Mouse (Mus musculus) CH12.LX (cell line): Measurements from ENCODE around the gene Il17c. TPM values are rescaled to one million over a fixed set of nuclear protein-coding genes. Genes with fewer than 3 reads are reported as not detected.

Experiments used
- DNase-seq: peaks from one replicate; pipeline ENCODE4 v3.0.0-alpha.2; 2013; ENCODE audit errors: extremely low read depth
- H3K27ac ChIP-seq: 2 replicates; pipeline ENCODE4 v1.5.1; 2012; ENCODE audit warnings: low read depth, mild to moderate bottlenecking, control low read depth, moderate library complexity; ENCODE audit not compliant: insufficient read depth
- H3K27me3 ChIP-seq: replicated peaks from 2 replicates; pipeline ENCODE3; 2012; ENCODE audit warnings: inconsistent platforms
- H3K36me3 ChIP-seq, 2 experiments: replicated peaks in 1 of 2; 2 replicates each; pipeline versions ENCODE3 to v1.6.1; 2012; ENCODE audit warnings: inconsistent platforms in 1 of 2, low read length in 1 of 2, mild to moderate bottlenecking in 1 of 2, mixed read lengths in 1 of 2, moderate library complexity in 1 of 2; ENCODE audit not compliant: control insufficient read depth in 1 of 2, insufficient read depth in 1 of 2
- H3K4me1 ChIP-seq, 2 experiments: 2 replicates each; pipeline ENCODE4 v1.6.1; 2012; ENCODE audit warnings: inconsistent platforms in 1 of 2, moderate library complexity in 1 of 2; ENCODE audit not compliant: insufficient read depth in 2 of 2, control insufficient read depth in 1 of 2
- H3K4me2 ChIP-seq: 2 replicates; pipeline ENCODE4 v1.6.1; 2012; ENCODE audit warnings: low read depth, mild to moderate bottlenecking, control low read depth; ENCODE audit not compliant: poor library complexity, insufficient read depth, severe bottlenecking
- H3K4me3 ChIP-seq, 3 experiments: fragments of 150-350 bp in 1 of 3; sonication (generic) in 1 of 3; replicated peaks in 1 of 3; 2 replicates each; pipeline versions ENCODE3 to v1.5.1; 2011 to 2012; ENCODE audit warnings: low read depth in 2 of 3, low read length in 2 of 3, mild to moderate bottlenecking in 2 of 3, moderate library complexity in 2 of 3, control low read depth in 1 of 3, improper control_type of control experiment in 1 of 3, inconsistent platforms in 1 of 3, mixed read lengths in 1 of 3; ENCODE audit not compliant: poor library complexity in 1 of 3
- H3K79me2 ChIP-seq: replicated peaks from 2 replicates; pipeline ENCODE4 v1.6.1; 2012; ENCODE audit warnings: mild to moderate bottlenecking, moderate library complexity; ENCODE audit not compliant: control insufficient read depth, poor library complexity, insufficient read depth, severe bottlenecking; ENCODE audit errors: extremely low read depth
- H3K9ac ChIP-seq: 2 replicates; pipeline ENCODE4 v1.6.1; 2012; ENCODE audit warnings: low read depth, mild to moderate bottlenecking, control low read depth, moderate library complexity; ENCODE audit not compliant: insufficient read depth
- H3K9me3 ChIP-seq: replicated peaks from 2 replicates; pipeline ENCODE3; 2012; ENCODE audit warnings: low read length, inconsistent platforms, mixed read lengths
- BHLHE40 ChIP-seq: IDR thresholded peaks from 2 replicates; pipeline ENCODE4 v1.6.1; 2011; ENCODE audit warnings: mild to moderate bottlenecking, low read depth, low read length, improper control_type of control experiment
- CHD1 ChIP-seq: IDR thresholded peaks from 2 replicates; pipeline ENCODE4 v1.6.1; 2012; ENCODE audit warnings: low read depth, low read length, improper control_type of control experiment, inconsistent platforms
- ELF1 ChIP-seq: IDR thresholded peaks from 2 replicates; pipeline ENCODE4 v1.6.1; 2014; ENCODE audit warnings: low read depth, mild to moderate bottlenecking, inconsistent platforms, low read length, improper control_type of control experiment
- EP300 ChIP-seq: IDR thresholded peaks from 2 replicates; pipeline ENCODE4 v1.6.1; 2011; ENCODE audit warnings: low read length, improper control_type of control experiment
- ETS1 ChIP-seq: conservative IDR thresholded peaks from 2 replicates; pipeline ENCODE4 v1.6.1; 2012; ENCODE audit warnings: low read depth, mild to moderate bottlenecking, inconsistent platforms, low read length, improper control_type of control experiment, moderate library complexity
- GABPA ChIP-seq: IDR thresholded peaks from 2 replicates; pipeline ENCODE4 v1.6.1; 2012; ENCODE audit warnings: low read depth, low read length, improper control_type of control experiment, inconsistent platforms; ENCODE audit not compliant: insufficient replicate concordance
- IRF4 ChIP-seq: IDR thresholded peaks from 2 replicates; pipeline ENCODE4 v1.6.1; 2014; ENCODE audit warnings: low read depth, mild to moderate bottlenecking, inconsistent platforms, low read length, improper control_type of control experiment
- KAT2A ChIP-seq: IDR thresholded peaks from 2 replicates; pipeline ENCODE4 v1.6.1; 2012; ENCODE audit warnings: low read length, improper control_type of control experiment, inconsistent platforms; ENCODE audit not compliant: insufficient replicate concordance
- MAX ChIP-seq: IDR thresholded peaks from 2 replicates; pipeline ENCODE4 v1.6.1; 2011; ENCODE audit warnings: low read length, improper control_type of control experiment
- MXI1 ChIP-seq: IDR thresholded peaks from 2 replicates; pipeline ENCODE4 v1.6.1; 2011; ENCODE audit warnings: mild to moderate bottlenecking, low read depth, low read length, improper control_type of control experiment
- MYC ChIP-seq: IDR thresholded peaks from 2 replicates; pipeline ENCODE4 v1.6.1; 2011; ENCODE audit warnings: low read depth, mild to moderate bottlenecking, improper control_type of control experiment, low read length
- RCOR1 ChIP-seq: conservative IDR thresholded peaks from 2 replicates; pipeline ENCODE4 v1.6.1; 2012; ENCODE audit warnings: low read depth, mild to moderate bottlenecking, inconsistent platforms, low read length, improper control_type of control experiment
- SIN3A ChIP-seq: IDR thresholded peaks from 2 replicates; pipeline ENCODE4 v1.6.1; 2012; ENCODE audit warnings: low read length, improper control_type of control experiment, inconsistent platforms
- SMC3 ChIP-seq: IDR thresholded peaks from 2 replicates; pipeline ENCODE4 v1.6.1; 2011; ENCODE audit warnings: low read depth, low read length, improper control_type of control experiment
- TCF12 ChIP-seq: IDR thresholded peaks from 2 replicates; pipeline ENCODE4 v1.6.1; 2014; ENCODE audit warnings: low read depth, mild to moderate bottlenecking, inconsistent platforms, low read length, improper control_type of control experiment
- USF1 ChIP-seq: IDR thresholded peaks from 2 replicates; pipeline ENCODE4 v1.6.1; 2014; ENCODE audit warnings: low read depth, mild to moderate bottlenecking, inconsistent platforms, low read length, improper control_type of control experiment
- USF2 ChIP-seq: conservative IDR thresholded peaks from 2 replicates; pipeline ENCODE4 v1.6.1; 2011; ENCODE audit warnings: low read depth, low read length, improper control_type of control experiment
- ZC3H11A ChIP-seq: IDR thresholded peaks from 2 replicates; pipeline ENCODE4 v1.6.1; 2012; ENCODE audit warnings: low read depth, mild to moderate bottlenecking, inconsistent platforms, low read length, improper control_type of control experiment
- ZMIZ1 ChIP-seq: IDR thresholded peaks from 2 replicates; pipeline ENCODE4 v1.6.1; 2012; ENCODE audit warnings: low read depth, mild to moderate bottlenecking, inconsistent platforms, low read length, improper control_type of control experiment
- dilution Hi-C: fragments of 300-500 bp; cut with MboI; formaldehyde crosslinking; loops from 2 replicates; pipeline ENCODE4 v1.14.3; 2020; ENCODE audit warnings: low sequenced_read_pairs; ENCODE audit not compliant: extremely low pct_unique_long_range_greater_than_20kb, extremely low pct_ligation_motif_present
- in situ Hi-C: fragments of 300-500 bp; cut with MboI; formaldehyde crosslinking; loops from 3 replicates; pipeline ENCODE4 v1.14.3; 2019; ENCODE audit warnings: low sequenced_read_pairs, low pct_ligation_motif_present, low pct_unique_long_range_greater_than_20kb, mixed read lengths
- polyA plus RNA-seq: library from polyadenylated mRNA; unstranded; fragments of >175 nt; gene quantifications from 2 replicates; pipeline ENCODE4 v1.2.1, GENCODE M21; 2012; ENCODE audit warnings: low read depth; ENCODE audit not compliant: insufficient read length
- total RNA-seq, 2 experiments: library from RNA; depleted of rRNA; stranded (reverse); fragments of 300-350 nt in 1 of 2; fragments of >200 nt in 1 of 2; gene quantifications; 2 replicates each; pipeline ENCODE4 v1.2.3; 2012 to 2014

Gene Il17c
- total and polyA plus RNA-seq, 3 experiments: 0.33 TPM; not detected in 2

DNA sequence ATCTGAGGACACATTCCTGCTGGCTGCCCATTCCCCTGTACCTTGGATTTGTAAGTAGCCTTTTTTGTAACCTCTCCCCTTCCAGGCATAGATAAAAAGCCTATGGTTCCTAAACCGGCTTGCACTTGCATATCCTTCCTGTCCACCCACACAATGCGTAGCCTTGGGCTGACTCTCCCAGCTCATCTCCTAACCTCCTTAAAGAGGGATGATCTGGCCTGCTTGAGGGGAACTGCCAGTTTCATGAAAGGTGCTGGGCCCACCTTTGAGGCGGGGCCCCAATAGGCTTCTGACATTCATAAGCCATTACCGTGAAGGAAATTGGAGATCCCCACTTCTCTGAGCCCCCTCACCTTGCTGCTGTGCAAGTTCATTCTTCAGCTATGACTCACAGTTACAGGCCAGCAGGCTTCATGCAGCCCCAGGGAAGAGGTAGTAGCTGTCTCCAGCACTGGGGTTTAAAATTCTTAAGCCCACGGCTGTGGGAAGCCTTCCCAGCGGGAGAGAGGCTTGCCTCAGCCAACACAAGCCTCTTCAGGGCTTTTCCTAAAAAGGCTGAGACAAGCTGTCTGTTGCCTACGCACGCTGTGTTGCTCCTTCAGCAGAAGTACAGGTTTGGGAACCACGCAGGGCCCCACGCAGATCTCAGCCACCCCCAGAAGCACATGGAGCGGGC lies 39.8 kb downstream of the Il17c start:
- H3K4me2 ChIP-seq: no peak overlapping the region
- peaks cover 9 to 48% of the 10 kb centered on the region in 2 experiments for H3K4me1 ChIP-seq
- no peak overlapping the region for H3K4me3 ChIP-seq
- in situ Hi-C loops: no loop called here
- no peak overlapping the region for H3K9ac ChIP-seq
- H3K36me3 ChIP-seq: peaks cover 0 to 17% of the 10 kb centered on the region in 2 experiments
- TF ChIP-seq MXI1 (no peak), EP300 (0 out of 2 replicates have a peak, but pooled peaks have one; percentile 22), SIN3A (0 out of 2 replicates have a peak, but pooled peaks have one; percentile 18), IRF4 (peak; percentile 63; the same call in 1 of the 2 replicates), BHLHE40 (0 out of 2 replicates have a peak, but pooled peaks have one; percentile 11), TCF12 (0 out of 2 replicates have a peak, but pooled peaks have one; percentile 1)
- TF ChIP-seq, all 38 proteins: peak for 5
- dilution Hi-C loops: no loop called here
- peak; percentile 28 for DNase-seq
- Histone ChIP-seq H3K9me3 (peaks cover 3% of the 10 kb centered on the region), H3K27ac (no peak overlapping the region), H3K27me3 (peaks cover 38% of the 10 kb centered on the region), H3K79me2 (no peaks in the 10 kb centered on the region)

DNA sequence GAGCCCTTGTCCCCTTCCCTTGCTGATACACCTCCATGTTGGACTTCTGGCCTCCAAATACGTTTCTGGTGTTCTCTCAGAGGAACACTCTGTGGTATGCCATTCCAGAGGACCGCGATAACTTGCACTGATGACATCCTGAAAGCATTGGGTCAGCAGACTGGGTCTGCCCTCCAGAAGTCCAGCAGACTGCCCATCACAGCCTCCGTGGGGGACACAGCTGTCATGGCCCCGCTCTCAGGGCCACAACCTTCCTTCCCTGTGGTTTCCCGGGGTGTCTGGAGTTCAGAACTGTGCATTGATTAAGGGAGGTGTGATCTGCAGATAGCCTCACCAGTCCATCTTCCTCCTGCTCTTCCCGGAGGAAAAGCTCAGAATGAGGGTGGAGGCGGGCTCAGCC lies 40.7 kb downstream of the Il17c start:
- H3K36me3 ChIP-seq: peaks cover 9 to 26% of the 10 kb centered on the region in 2 experiments
- TF ChIP-seq BHLHE40: no peak
- TF ChIP-seq GABPA: no peak
- no peak for TF ChIP-seq RCOR1
- no peak for TF ChIP-seq EP300
- no peak for TF ChIP-seq ZC3H11A
- TF ChIP-seq TCF12: no peak
- no peak for TF ChIP-seq KAT2A
- TF ChIP-seq ETS1: no peak
- TF ChIP-seq SMC3: no peak
- no peak for TF ChIP-seq USF2
- no peak for TF ChIP-seq ELF1
- no peak for TF ChIP-seq CHD1
- TF ChIP-seq ZMIZ1: no peak
- no peak for TF ChIP-seq MYC
- TF ChIP-seq USF1: no peak
- no peak for TF ChIP-seq MAX
- H3K4me1 ChIP-seq: peaks cover 7 to 44% of the 10 kb centered on the region in 2 experiments
- in situ Hi-C loops (no loop called here), dilution Hi-C loops (no loop called here)
- no peaks in the 10 kb centered on the region for H3K79me2 ChIP-seq
- peaks cover 3% of the 10 kb centered on the region for H3K9me3 ChIP-seq
- no peak for DNase-seq
- no peak overlapping the region for H3K9ac ChIP-seq
- peaks cover 33% of the 10 kb centered on the region for H3K27me3 ChIP-seq
- H3K27ac ChIP-seq: no peak overlapping the region
- H3K4me3 ChIP-seq: no peak overlapping the region
- no peak overlapping the region for H3K4me2 ChIP-seq
